Mouse (Mus musculus) adrenal gland, postnatal 25 days (tissue): Measurements from ENCODE around the gene 1700061G19Rik. TPM values are rescaled to one million over a fixed set of nuclear protein-coding genes. Genes with fewer than 3 reads are reported as not detected.
A peak's percentile ranks its signal among the peaks of the same experiment; 100 is the strongest.

Experiments
- DNase-seq: peaks from one replicate; pipeline ENCODE4 v3.0.0; 2021; ENCODE audit warnings: mixed read lengths
- long read RNA-seq: library from polyadenylated mRNA; stranded (forward); transcript quantifications from one replicate; pipeline ENCODE4 v2.0.0, GENCODE M21; 2021
- total RNA-seq: library from RNA; stranded (reverse); gene quantifications from 2 replicates; pipeline ENCODE4 v1.2.3, GENCODE M21; 2021

1700061G19Rik gene
- total RNA-seq, result 5.4 and 8.9 TPM in 2 replicates
- long read RNA-seq, transcript 1700061G19Rik-201 (14 exons, 2,677 nt), result major isoform, 8 of 10 reads
- long read RNA-seq, partial matches to known transcripts, result 1 of 10 reads
- long read RNA-seq, other reads (novel, unspliced or antisense), result 1 of 10 reads

DNA sequence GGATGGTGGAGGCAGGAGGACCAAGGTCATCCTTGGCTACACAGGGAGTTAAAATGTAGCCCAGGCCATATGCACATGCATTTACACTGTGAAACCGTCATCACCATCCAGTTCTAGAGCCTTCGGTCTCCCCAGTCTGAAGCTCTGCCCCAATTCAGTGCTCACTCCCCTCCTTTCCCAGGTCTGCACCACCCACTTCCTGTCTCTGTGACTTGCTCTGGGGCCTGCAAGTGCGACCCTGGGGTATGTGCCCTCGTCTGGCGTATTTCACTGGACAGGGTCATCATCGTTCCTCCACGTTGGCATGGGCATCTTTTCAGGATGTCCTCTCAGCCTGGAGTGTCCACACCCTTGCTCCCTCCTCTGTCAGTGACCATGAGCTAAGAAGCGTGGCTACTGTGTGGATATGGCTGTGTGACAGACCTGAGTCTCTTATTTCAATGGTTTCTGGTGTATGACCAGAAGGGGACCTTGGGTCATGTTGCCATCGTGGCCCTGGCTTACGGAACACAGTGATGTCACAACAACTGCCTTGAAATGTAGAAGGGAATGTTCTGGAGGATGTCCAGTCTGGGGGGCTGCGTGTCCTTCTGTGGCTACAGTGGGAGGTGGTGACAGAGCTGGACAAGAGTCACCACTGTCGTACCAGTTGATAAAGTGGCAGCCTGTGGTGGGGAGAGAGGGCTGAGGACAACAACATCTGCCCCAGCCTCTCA is at the start of gene 1700061G19Rik:
1700061G19Rik (plus strand) TSS at position 542 of the 716 bp plus-strand sequence.
- no peak for DNase-seq

- DNase-seq, result no peak
These were observed 48.6 kb upstream of the 1700061G19Rik start for GRCm38 (mm10) chr17:56826718-56827117.

DNA sequence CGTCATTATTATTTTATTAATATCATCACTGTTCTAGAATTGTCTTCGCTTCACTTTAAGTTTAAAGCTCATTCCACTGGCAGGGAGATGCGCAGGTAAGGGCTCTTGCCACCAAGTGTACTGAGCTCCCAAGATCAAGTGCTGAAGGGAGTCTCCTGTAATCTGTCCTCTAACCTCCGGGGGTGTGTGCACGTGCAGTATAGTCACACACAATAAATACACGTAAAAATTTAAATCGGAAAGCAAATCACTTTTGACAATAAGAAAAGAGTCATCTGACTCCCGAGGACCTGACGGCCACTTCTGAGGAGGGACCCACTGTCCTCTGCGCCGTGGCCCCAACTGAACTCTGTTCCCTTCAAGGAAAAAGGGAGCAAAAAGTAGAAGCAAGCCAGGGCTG is 46.1 kb upstream of the 1700061G19Rik start:
- DNase-seq, result no peak

DNA sequence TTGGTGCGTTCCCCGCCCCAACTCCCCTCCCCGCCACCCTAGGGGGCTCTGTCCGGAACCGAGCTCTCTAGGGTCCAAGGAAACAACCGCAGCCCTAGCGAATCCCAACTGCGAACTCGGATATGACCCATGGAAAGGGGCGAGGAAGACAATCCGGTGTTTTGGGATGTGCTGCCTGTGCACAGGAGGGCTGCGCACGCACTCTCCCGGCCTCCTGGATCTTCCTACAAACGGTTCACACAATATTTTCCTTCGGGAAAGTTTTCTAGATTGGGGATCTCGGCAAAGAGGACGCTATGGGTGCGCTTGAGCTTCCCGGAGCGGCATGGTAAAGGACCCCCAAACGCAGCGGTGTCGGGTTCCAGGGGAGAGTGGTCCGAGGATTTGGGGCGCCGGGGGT is 45.5 kb upstream of the 1700061G19Rik start:
- no peak for DNase-seq

DNA sequence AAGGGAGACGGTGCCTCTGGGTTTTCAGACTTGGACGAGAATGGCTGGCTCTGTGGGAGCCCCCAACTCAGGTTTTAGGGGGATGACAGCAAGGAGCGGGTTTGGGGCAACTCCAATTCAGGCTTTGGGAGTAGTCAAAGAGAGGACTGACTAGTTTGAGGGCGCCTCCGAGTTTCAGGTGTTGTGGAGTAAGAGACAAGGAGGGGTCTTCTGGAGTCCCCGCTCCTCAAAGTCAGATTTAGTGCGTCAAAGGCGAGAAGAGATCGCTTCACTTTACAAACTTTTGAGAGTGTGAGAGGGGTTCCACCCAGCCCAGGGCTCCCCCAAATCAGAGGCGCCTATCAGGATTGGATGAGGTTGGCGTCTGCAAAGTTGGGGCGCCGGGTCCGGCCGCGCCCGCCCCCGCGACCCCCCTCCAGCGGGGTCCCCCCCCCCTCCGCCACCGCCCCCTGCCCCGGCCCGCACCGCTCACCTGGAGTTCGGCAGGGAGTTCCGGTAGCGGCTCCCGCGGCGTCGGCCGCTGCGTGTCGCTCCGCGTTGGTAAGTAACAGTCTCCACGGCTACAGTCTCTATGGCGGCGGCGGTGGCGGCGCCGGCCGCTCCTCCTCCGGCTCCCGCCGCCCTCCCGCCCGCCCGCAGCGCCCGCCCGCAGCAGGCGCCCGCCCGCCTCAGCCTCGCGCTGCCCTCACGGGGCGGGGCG is 44.7 kb upstream of the 1700061G19Rik start, which contains the start of gene Rfx2:
Rfx2 (minus strand) TSS at position 603 of the 700 bp plus-strand sequence.
- DNase-seq, result no peak

DNA sequence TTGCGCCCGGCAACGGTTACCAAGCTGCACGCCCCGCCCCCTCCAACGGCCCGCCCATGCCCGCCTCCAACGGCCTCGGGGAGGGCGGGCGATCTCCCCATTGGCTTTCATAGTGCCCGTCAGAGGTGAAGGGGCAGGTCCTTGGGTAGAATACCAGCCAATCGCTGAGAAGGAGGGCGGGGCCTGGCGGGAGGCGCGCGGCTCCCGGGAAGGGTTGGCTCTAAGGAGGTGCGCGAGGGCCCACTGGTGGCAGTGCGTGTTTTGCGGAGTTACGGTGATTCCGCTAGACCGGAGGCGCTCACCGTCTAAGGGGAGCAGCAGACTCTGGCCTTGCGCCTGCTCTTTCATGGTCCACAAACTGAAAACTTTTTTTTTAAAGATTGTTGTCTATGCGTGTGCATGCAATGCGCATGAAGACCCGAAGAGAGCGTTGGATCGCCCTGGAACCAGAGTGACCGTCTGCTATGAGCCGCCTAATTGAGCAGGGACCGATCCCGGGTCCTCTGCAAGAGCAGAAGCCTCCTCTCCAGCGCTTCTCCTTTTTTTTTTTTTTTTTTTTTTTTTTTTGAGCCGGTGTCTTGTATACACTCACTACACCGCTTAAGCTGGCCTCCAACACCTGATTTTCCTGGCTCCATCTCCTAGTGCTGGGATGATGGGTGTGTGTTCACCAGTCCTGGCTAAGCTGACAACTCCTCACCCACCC is 44.0 kb upstream of the 1700061G19Rik start:
- DNase-seq, result peak; percentile 99

- DNase-seq, result no peak
These were observed 42.4 kb upstream of the 1700061G19Rik start for GRCm38 (mm10) chr17:56832918-56833317.

- no peak for DNase-seq
These were observed 41.9 kb upstream of the 1700061G19Rik start for GRCm38 (mm10) chr17:56833381-56833780.

DNA sequence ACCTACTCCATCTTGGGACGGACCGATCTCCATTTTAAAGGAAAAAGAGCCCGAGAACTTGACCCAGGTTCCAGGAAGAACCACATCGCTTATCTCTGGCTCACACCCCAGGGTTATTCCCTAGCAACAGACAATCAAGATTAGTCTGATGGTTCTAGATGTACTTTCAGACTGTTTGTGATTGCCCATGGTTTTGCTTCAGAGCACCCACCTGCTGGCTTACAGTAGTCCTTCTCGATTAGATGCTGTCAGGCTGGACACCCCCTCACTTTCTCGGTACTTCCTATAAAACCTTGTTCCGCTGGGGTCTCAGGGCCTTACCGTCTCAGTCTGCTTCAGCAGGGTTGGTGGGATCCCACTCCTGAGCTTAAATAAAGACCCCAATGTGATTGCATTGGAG is 38.9 kb upstream of the 1700061G19Rik start:
- DNase-seq, result no peak

DNA sequence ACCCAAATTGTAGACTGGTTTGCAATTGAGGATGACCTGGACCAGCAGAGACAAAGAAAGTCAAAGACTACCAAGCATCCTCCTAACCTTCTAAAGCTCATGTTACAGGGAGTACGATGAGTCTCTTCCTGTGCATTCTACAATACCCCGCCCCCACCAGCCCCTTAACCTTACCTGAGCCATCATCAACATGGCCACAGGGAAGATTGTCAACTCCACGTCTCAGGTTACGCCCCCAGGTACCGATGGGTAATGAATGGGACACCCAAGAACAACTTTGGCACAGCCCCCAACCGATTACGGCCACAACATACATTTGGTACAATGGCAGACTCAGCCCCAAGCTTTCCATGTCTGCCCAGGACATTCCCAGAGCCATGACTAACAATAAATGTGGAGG is 34.8 kb upstream of the 1700061G19Rik start:
- no peak for DNase-seq

DNA sequence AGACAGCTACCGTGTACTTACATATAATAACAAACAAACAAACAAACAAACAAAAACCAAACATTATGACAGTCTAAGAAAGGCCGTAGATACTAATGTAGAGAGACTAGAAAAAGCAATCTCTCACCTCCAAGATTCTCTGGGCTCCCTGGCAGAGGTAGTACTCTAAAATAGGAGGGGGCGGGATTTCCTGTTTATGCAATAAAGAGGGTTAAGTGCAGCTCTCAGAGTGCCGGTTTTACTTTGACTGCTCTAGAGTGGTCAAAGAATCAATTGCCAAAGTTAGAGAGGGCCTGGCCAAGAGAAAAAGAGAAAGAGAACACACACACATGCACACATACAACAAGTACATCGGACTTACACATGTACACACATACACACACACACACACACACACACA is 33.1 kb upstream of the 1700061G19Rik start:
- no peak for DNase-seq

DNA sequence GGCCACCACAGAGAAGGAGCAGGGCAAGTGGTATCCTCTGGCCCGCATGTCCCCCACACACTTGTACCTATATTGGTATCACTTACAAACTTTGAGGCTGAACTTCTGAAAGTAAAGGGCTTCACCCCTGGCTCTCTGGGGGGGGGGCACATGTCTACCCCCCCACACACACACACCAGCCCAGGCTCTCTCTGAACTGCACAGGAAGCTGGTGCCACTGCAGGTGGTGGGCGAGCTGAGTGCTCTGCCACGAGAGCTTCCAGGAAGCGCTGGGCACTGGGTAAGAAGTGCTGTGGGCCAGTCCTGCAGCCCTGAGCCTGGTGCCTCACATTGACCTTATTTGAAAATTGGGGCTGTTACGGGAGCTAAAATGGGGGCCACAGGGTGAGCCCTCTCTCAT is 31.6 kb upstream of the 1700061G19Rik start:
- DNase-seq, result no peak

- DNase-seq, result no peak
These were observed 26.5 kb upstream of the 1700061G19Rik start for GRCm38 (mm10) chr17:56848785-56849184.

GRCm38 (mm10) chr17:56849710-56850109 is 25.6 kb upstream of the 1700061G19Rik start:
- no peak for DNase-seq

DNA sequence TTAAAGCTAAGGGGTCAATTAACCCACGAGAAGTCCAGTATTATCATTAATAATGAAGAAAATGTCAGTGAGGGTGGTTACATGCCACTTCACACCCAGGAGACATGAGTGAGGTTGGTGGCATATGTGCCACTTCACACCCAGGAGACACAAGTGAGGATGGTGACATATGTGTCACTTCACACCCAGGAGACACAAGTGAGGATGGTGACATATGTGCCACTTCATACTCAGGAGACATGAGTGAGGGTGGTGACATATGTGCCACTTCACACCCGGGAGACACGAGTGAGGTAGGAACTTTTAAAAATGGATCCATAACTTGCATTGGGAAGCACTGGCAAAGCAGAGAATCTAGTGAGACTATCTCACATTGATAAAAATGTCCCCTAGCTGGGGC is 24.1 kb upstream of the 1700061G19Rik start:
- no peak for DNase-seq

DNA sequence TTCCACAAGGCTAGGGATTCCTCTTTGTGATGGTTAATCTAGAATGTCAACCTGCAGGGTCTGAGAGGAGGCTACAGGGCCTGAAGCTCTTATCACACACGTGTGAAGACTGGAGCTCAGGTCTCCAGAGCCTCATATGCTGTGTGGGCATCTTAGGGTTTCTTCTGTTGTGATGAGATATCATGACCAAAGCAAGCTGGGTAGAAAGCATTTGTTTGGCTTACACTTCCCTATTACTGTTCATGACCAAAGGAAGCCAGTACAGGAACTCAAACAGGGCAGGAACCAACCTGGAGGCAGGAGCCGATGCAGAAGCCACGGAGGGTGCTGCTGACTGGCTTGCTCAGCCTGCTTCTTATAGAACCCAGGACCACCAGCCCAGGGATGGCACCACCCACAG is 19.9 kb upstream of the 1700061G19Rik start:
- no peak for DNase-seq

GRCm38 (mm10) chr17:56858216-56858615 is 17.1 kb upstream of the 1700061G19Rik start:
- DNase-seq, result peak; percentile 76

DNA sequence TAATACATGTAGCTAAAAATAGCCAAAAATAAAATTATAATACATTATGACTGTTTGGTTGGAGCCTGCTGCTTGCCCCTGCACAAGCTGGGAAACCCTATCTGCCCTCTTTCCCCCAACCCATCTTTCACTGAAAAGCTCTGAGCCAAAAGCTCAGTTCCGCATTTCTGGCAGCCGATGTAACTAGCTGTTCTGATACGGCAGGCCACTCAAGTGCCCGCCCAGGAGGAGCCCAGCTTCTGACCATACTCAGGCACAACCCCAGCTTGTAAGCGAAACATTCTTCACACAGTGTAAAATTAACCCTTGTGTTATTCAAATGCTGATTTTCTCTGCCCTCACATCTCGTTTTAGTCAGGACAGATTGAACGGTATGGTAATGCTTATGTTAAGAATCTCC is 16.4 kb upstream of the 1700061G19Rik start:
- DNase-seq, result no peak

- no peak for DNase-seq
These were observed 14.1 kb upstream of the 1700061G19Rik start for GRCm38 (mm10) chr17:56861197-56861596.

- no peak for DNase-seq
These were observed 9.2 kb upstream of the 1700061G19Rik start for GRCm38 (mm10) chr17:56866071-56866470.

DNA sequence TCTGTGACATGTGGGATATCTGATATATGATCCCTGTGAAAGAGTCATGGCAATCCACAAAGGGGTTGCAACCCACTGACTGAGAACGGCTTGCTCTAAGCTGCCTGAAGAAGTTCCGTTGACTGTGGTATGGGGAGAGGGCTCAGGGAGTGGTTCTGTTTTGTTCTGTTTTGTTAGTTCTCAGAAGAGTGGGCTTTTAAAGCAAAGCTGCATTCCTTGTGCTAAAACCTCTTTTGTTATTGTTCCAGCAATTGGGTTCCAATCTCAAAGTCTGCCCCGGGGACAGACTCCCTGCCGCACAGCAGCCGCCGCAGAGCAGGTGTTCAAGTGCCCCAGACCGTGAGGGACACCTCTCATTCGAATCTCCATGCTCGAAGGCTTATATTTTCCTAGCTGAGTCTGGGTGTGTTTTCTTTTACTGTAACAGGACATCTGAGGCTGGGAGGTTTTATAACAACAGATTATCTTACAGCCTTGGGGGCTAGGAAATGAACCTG is 5.7 kb upstream of the 1700061G19Rik start:
- no peak for DNase-seq

GRCm38 (mm10) chr17:56870287-56870953 is 4.9 kb upstream of the 1700061G19Rik start:
- no peak for DNase-seq
